Mouse (Mus musculus) heart, adult 18-20 months (tissue): ENCODE data around the gene Sned1. TPM values are rescaled to one million over a fixed set of nuclear protein-coding genes. Genes with fewer than 3 reads are reported as not detected.
"Not testable (repeated sequence)": the region's sequence is repeated elsewhere in the genome, so short reads cannot be mapped to it uniquely, and the experiment has no call there.

ENCODE experiments used
- DNase-seq, 2 experiments: peaks; one replicate each; pipeline ENCODE4 v3.0.0; 2021 to 2022; ENCODE audit warnings: mixed read lengths in 1 of 2
- total RNA-seq, 2 experiments: library from RNA; stranded (reverse); gene quantifications; 2 replicates each; pipeline ENCODE4 v1.2.3; 2021

Gene Sned1
- total RNA-seq, 2 experiments from 2014 or later: 4.2 to 7.5 TPM

DNA sequence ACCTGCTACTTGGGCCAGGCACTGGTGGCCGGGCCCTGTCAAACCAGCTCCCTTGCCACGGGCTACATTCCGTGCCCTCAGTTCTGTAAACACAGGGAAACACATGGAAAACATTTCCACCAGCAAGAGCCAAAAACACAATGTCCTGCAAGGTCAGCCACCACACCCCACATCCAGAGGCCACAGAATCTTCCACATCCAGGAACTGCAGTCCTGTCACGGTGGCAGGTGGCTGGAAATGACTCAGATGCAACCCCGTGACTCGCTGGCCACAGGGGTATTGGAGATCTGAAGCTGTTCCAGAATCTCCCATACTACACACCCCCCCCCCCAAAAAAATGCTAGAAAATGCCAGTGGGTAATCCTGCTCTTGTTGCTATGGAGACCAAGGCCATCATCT, 6.4 kb upstream of the Sned1 start:
- DNase-seq: peak in 1 of 2 experiments; percentile 42

DNA sequence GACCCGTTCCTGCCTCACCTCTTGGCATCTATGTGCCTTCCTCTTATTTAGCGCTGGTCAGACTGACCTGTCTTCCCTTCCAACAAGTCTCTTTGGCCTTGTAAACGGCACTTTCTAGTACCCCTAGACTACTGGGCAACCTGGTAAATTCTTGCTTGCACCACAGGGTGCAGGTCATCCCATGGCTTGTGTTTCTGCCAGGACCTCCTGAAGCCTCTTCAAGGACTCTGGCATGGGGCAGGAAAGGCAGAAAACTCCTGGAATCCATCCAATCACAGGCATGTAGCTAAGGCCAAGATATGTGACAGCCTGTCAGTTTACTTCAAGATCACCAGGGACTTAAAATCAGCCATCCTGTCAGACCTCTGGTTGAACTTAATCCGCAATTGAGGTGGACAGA, 6.0 kb upstream of the Sned1 start:
- peak in 1 of 2 experiments; percentile 41 for DNase-seq

DNA sequence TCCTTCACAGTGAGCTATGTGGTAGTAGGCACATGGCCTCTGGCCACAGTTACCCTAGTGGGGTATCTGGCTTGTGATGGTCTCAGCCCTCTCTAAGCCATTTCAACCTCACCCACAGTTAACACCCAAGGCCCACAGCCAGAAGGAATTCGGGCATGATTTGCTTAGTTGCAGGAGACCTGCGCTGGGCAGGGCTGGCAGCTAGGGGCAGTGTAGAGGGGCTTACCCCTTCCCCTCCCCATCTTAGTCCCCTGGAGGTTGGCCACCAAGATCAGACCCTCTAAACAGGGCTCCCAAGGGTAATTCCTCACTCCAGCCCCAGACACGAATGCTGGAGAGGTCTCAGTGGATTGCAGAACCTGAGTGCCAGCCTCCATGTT, 894 bp downstream of the Sned1 start:
- no peak for DNase-seq

DNA sequence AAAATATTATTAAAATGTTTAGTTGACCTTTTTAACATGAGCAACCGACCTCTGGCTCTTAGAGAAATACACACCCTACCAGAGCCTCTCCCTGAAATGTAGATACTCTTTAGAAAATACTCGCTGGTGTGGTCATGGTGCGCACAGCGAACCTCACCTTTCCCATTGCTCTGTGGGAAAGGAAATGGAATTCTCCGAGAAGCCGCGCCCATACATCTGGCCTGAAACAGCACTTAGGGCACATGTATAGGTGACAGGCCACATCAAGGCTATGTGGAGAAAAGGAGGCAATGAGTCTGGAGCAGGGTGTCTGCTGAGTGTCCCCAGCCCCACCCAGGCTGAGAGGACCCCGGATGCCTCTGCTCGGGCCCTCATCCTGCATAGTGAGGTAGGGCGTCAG, 2.0 kb downstream of the Sned1 start:
- DNase-seq: no peak

DNA sequence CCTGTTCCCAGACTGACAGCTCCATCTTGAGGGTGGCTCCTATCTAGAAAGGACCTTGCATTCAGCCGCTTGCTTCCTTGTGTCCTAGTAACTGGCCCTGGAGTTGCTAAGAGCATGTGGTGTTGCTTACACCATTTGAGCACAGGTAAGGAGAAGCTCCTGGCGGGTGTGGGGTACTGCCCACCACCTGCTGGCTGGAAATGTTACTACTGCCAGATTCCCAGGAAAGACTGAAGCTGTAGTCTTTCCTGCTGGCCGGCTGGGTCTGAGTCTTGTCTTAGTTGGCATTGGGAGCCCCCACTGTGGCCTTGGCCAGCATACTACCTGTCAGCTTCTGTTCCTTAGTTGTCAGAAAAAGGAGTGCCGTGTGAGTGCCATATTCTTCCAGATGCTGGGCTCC, 2.6 kb downstream of the Sned1 start:
- DNase-seq: no peak

DNA sequence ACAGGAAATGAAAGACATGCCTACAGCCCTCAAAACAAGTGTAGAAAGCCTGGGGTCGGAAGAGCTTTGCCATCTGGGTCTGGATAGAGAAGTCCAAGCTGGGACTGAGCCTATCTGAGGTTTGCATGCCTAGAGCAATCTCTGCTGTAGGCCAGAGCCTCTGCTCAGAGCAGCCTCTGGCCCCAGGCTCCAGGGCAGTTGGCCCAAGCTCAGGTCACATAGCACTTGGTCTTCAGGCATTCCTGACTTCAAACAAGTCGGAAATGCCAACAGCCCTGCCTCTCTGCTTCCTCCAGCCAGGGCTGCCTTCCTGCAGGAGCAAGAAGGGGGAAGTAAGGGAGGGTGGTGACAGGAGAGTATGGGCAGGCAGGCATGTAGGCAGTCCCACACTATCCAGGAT, 10.3 kb downstream of the Sned1 start:
- peak; percentile 30 to 38 for DNase-seq

DNA sequence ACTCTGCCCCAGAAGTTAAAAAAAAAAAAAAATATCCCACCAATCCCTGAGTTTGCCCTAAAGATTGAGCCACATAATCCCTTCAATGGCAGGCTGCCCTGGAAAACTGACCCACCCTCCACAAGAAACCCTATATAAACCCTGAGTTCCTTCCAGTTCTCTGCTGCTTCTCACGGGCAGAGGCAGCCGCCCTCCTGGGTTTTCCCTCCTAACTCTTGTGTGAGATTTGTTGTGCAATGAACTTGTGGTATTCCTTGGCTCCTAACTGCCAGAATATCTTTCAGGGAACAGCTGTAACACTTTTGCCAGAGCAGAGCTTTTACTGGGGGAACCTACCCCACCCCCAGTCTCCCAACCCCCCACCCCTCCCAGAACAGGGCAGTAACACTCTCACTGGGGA, 16.9 kb downstream of the Sned1 start:
- peak in 1 of 2 experiments; percentile 29 for DNase-seq

DNA sequence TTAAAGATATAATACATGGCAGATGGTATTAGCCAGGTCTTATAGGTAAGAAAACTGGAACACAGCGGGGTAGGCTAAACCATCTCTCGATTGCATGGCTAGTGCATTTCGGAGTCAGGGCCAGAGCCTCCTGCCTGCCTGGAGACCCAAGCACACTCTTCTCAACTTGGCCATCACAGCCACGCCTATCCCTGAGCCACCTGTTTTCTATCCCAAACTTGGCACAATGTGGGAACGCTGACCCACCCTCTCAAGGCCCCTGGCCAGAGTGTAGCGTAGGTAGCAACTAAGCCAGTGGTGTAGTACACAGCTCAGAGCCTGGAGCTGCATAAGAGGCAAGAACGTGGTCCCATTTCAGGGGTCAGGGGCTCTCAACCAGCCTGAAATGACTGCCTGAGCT, 20.1 kb downstream of the Sned1 start:
- DNase-seq: no peak

DNA sequence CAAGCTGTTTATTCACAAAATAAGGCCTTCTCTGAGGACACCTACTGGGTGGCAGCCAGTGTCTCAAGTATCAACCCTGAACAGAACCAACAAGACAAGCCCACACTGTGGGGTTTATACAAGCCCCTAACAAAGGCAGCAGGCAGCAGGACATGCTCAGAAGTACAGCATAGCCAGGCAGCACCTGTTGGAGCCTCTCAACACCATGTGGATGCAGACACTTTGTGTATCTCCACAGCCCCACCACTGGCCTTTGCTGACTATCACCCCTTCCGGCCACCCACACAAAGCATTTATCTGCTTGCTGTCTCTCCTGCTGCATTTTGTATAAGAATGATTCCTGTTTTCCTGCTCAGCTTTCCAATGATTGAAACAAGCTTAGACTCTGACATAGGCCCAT, 21.9 kb downstream of the Sned1 start:
- DNase-seq: no peak

DNA sequence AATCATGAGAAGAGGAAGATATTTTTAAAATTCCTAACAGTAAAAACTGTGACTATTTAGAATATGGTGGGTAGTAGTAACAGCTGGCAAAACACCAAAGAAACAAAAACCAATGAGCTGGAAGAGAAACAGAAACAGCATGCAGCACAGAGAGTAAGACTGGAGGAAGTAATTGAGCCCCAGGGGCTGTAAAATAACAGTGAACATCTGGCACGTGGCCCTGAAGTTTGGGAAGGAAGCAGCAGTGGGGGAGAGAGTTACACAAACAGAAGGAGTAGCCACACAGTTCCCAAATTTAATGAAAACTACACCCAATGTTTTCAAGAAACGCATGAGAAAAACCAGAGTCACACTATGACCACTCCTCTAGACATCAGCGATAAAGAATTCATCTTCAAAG, 31.6 kb downstream of the Sned1 start:
- DNase-seq: peak; percentile 20 to 28

DNA sequence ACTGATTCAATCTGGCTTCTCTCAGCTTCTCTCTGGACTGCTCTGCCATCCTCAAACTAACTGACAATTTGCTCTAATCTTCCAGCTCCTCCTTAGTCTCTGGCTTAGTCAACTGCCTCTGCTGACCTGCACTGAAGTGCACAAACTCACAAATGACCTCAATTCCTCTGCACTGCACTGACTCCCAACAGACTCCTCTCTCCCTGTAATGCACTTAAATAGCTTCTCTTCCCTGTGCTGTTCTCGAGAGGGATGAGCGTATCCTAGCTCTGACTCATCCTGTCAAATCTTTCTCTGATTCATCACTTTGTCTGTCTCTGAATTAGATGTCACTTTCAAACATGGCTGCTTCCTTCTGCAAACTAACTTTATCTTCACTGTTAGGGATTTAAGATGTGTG, 32.6 kb downstream of the Sned1 start:
- no peak for DNase-seq

DNA sequence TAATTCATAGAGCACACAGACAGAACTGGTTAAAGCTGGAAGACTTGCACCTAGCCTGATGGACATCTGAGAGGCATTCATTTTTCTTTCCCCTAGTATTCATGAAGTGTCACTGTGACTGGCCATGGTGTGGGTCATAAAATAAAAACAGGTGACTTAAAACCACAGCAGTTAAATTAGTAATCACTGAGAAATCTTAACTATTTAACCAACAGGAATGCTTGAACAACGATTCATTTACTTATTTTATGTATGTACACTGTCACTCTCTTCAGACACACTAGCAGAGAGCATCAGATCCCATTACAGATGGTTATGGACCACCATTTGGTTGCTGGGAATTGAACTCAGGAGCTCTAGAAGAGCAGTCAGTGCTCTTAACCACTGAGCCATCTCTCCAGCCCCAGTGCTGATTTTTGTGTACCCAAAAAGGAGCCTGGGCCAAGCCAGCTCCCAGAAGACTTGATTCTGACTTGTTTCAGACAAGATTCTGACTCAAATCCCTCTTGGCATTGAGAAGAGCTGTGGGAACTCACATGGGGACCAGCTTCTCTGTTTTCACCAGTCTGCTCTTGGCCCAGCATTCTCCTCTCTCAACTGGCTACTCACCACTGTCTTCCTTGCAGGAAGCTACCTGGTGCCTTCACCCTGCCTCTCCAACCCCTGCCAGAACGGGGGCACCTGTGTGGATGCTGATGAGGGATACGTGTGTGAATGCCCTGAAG, 35.0 kb downstream of the Sned1 start:
- DNase-seq: no peak

DNA sequence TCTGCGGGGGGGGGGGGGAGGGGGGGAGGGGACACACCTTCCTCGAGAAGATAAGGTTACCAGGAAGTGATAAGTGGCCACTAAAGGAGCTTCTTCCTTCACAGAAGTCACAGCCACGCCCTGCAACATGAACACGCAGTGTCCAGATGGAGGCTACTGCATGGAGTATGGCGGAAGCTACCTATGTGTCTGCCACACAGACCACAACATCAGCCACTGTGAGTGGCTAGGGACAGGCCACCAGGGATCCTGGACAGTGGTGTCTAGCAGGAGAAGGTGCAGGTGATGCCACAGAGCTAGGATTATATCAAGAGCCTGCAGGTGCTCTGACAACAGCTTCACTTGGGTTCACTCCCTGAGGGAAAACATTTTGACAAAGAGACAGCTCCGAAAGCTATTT, 36.1 kb downstream of the Sned1 start:
- DNase-seq: no peak

DNA sequence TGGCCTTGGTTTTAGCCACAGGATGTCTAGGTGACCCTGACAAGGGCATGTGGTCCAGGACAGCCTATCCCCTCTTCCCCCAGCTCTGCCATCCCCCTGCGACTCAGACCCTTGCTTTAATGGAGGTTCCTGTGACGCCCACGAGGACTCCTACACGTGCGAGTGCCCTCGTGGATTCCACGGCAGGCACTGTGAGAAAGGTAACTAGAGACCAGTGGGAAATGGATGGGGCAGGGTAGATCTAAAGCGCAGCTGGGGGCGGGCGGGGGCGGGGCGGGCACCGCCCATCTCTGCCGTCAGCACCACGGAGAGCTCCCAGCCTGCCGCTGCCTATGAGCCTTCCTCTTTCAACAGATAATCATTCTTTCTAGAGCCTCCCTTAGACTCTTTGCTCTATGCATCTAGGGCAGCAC, 36.8 kb downstream of the Sned1 start:
- no peak for DNase-seq

DNA sequence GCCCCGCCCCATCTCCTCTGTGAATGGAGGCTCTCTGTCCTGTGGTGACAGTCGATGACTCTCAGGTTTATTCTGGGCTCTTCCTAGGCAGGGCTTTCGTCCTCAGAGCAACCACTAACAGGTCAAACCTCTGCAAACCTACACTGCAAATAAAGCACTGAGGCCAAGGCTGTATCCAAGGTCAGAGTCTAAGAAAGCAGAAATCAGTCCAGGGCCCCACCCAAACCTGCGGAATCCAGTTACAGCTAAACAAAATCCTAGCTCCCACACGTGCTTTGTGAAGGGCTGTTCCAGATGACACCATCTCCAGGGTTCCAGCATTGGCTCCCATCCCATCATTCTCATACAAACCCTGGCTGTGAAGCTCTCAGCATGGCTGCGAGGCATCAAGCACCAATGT, 39.9 kb downstream of the Sned1 start:
- DNase-seq: no peak

DNA sequence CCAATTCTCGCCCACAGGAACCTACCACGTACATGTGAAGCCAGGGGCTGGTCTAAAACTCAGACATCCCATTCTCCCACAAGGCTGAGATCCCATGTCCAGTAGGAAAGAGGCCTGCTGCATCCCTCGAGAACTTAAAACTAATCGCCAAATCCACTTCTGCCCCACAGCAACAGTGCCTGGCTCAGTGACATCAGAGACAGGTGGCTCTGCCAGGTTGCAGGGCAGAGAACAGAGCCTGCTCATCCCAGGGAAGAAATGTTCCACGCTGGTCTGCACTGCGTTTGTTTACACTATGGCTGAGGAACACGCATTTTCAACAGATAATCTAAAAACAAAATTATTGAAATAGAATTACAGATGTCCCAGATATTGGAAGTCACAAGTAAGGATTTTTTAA, 41.4 kb downstream of the Sned1 start:
- DNase-seq: no peak

DNA sequence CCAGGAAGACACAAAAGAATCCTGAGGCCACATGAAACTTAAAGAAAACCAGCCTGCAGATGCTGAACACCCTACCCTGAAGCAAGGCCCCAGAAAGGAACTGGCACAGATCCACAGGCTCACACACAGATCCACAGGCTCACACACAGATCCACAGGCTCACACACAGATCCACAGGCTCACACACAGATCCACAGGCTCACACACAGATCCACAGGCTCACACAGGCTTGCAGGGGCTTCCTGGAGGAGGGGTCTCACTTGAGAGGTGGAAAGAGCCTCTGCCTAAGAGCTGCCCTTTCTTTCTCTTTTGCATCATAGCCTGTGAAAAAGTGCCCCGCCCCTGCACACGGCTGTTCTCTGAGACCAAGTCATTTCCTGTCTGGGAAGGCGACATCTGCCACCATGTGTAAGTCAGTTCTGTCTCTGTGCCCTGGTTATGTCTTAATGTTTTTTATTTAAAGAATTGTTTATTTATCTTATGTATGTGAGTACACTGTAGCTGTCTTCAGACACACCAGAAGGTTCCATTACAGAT, 54.1 kb downstream of the Sned1 start:
- no peak for DNase-seq

DNA sequence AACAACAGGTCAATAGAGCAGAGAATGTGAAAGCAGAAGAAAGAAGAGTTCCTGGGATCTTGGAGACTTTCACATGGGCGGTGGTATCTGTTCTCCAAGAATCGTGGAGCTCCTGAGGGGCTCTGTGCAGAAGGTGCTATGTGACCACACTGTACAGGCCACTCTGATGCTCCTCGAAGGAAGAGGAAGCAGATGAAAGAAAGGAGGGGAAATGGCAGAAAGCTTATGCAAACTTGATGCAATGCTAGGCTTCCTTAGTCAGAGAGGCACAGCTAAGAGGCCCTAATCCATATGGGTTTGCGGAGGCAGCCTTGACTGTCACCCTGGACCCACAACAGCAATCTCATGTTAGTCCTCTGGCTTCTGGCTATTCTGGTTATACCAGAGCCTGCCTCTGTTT, 55.3 kb downstream of the Sned1 start:
- no peak for DNase-seq

DNA sequence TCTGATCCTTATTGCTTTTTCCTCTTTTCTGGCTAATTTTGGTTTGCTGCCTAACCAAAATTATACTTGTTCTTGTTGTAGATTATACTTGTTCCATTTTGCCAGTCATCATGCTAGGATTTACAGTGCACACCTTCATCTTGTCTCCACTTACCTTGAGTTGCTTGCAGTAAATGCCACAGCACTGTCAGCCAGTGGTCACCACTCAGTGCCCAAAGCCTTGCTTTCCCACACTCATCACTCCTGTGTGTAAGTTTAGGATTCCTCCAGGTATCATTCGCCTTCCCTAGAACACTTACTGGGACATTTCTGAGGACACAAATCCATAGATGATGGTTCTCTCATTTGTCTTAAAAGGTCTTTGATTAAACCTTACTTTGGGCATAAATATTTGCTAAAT, 56.0 kb downstream of the Sned1 start:
- no peak for DNase-seq

DNA sequence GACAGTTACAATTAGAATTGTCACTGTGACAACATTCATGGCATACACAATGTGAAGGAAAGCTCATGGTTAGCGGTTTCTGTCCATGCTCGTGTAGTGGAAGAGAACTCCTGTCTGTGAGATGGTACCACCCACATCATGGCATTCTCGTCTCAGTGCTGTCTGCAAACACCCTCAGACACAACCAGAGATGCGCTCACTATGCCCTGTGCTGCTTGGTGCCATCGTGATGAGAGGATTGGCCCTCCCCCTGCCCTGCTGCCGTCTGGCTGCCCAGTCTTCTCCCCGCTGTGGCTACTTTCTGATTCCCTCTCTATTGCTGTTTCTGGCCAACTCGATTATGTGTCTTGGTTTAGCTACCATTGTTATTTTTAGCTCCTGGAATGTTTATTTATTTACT, 56.4 kb downstream of the Sned1 start:
- no peak for DNase-seq

DNA sequence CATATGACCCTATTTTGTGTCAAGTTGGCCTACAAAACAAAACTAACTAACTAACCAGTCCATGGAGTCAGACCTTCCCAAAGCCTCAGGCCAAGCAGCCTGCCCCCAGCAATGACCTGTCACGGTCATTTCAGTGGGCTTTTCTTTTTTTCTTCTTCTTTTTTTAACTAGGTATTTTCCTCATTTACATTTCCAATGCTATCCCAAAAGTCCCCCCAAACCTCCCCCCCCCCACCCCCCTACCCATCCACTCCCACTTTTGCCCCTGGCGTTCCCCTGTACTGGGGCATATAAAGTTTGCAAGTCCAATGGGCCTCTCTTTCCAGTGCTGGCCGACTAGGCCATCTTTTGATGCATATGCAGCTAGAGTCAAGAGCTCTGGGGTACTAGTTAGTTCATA, 58.9 kb downstream of the Sned1 start:
- not testable (repeated sequence) for DNase-seq

DNA sequence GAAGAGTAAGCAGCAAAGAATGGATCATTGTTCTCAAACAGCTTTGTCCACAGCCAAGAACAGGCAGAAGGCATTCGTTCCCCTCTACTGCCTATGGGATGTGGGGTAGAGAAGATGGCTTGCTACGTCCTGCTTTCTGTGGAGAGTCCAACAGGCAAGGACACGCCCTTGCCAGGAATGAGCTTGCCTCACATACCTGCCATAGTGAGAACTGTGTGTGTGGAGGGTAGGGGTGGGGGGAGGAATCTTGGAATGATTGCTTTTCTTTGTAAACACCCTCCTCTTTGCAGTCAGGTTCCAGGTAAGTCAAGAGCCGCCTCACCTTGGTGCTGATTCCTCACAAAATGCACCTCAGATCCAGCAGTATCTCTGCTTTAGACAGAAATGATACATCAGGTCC, 64.2 kb downstream of the Sned1 start:
- DNase-seq: no peak

DNA sequence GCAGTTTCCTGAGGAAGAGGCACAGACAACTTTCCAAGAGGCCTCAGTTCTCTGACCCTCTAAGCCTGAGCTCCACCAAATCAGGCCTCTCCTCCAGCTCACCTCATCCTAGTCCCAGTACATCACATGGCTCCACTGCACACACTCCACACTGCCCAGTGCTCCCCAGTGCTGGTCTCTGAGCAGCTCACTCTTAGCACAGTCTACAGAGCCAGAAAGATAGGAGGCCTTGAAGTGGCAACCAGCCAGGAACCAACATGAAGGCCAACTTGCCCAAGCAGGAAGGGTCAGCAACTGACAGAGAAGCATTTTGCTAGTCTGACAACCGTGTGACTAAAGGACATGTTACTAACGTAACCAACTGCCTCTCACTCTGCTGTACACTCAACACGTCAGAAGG, 64.9 kb downstream of the Sned1 start:
- DNase-seq: peak; percentile 30 to 35

DNA sequence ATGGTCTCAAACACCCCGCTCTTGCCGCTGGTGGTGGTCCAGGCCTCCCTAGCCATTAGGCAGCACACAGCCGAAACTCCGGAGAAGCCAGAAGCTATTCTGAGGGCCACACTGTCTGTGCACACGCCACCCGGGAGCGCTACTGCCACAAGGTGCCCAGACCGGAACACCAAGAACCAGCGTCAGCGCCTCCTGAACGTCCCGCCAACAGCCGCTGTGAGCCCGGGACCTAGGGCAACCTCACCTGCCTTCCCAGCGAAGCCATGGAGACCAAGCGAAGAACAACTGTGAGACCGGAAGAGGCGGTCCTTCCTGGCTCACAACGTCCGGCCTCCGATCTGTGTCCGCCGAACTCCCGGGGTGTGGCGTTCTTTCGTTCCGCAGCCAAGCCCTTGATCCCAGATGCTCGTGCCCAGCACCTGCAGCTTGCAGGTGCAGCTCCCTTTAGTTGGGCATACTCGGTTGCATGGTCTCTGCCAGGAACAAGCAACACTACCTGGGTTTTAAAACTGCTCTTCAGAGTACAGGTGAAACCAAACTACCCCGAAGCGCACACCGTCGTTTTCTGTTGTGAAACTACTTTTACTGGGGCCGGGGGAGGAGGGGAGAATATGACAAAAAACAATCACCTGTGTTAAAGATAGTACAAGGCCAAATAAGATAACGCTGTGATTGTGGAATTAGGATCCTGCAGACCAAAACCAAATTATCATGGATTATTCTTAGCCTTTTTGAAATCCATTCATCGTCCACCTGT, 70.1 kb downstream of the Sned1 start, which contains the start of gene Mterf4:
Mterf4 (minus strand) TSS at position 335 of the 757 bp plus-strand sequence.
- peak; percentile 80 to 86 for DNase-seq
